Mouse (Mus musculus) lung, postnatal 0 days (tissue): ENCODE results near the gene Sh3bp1.

Experiments used
- CTCF ChIP-seq: IDR thresholded peaks from 2 replicates; pipeline ENCODE4 v1.5.1; 2016; ENCODE audit warnings: antibody characterized with exemption, mild to moderate bottlenecking
- EP300 ChIP-seq: IDR thresholded peaks from 2 replicates; pipeline ENCODE4 v1.6.1; 2016; ENCODE audit warnings: antibody characterized with exemption, mild to moderate bottlenecking, control low read depth

- TF ChIP-seq EP300: no peak
- peak; percentile 98 for TF ChIP-seq CTCF
These were observed 16.1 kb downstream of the Sh3bp1 start for GRCm38 (mm10) chr15:78915660-78916017.
